Mouse (Mus musculus) E14TG2a.4 (cell line): ENCODE measurements at regions not wholly inside any gene's neighbourhood (a gene's known extent, or its start where the extent isn't known, plus 50 kb on each side); places are given as distances from the start of the nearest gene placed in this dataset.

Source experiments
- CTCF ChIP-seq: conservative IDR thresholded peaks from 2 replicates; pipeline ENCODE4 v1.5.1; 2014; ENCODE audit warnings: low read length
- NANOG ChIP-seq: IDR thresholded peaks from 2 replicates; pipeline ENCODE4 v1.6.1; 2014; ENCODE audit warnings: borderline replicate concordance, low read length, mixed read lengths
- POU5F1 ChIP-seq: IDR thresholded peaks from 2 replicates; pipeline ENCODE4 v1.6.1; 2014; ENCODE audit warnings: low read length, borderline replicate concordance

DNA sequence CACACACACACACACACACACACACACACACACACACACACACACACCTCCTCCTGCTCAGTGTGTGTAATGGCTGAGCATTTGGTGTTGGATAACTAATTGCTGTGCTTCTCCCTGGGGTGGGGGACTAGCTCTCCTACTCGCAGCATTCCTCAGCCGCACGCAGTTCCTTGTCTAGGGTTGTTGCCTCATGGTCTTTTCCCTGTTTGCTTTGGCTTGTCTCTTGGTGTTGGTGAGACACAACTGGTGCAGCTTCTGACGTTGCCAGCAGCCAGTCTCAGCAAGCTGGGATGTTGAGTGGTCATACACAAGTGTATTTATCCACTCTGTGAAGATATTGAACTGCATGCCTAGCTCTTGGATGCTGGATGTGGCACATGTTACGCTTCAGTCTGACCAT lies 322.2 kb upstream of the Nr5a2 start:
- no peak for TF ChIP-seq CTCF
- no peak for TF ChIP-seq POU5F1
- no peak for TF ChIP-seq NANOG
